Mouse (Mus musculus): ENCODE results near the gene Tmem100.

DNA sequence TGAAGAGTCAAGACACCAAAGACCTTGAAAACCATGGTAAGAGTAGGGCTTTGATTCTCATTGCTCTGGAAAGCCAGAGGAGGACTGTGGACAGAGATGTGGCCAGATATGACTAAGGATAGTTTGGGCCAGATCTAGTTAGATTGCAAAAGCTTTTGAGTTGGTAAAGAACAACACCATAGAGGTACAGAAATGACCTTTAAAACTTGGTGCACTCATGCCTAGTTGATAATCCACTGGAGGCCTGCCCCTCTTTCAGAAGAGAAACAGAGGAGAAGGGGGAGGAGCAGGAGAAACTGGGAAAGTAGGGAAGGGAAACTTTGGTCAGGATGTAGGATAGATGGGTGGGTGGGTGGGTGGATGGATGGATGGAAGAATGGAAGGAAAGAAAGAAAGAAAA lies 38.5 kb upstream of the Tmem100 start:
- TF ChIP-seq CTCF (IDR thresholded peaks at IDR 0.05; ENCODE audit: low read depth, low read length) = no peak
- no peak for TF ChIP-seq POLR2A (IDR thresholded peaks at IDR 0.05; ENCODE audit: borderline replicate concordance, low read depth, low read length)

Measured in bone marrow macrophage, adult 2 months (primary cell).